Comparison of ENCODE assay signal across 17 mouse cellular contexts in genomic region chr5:92961353-92961752, GRCm38 (mm10).
A peak's percentile ranks its signal among the peaks of the same experiment; 100 is the strongest.
DNase-seq lines count a peak whose midpoint lies in the region; ATAC-seq and TF ChIP-seq lines count a peak whose summit lies in the region.
"Had no signal": no experiment of that assay in that cellular context is flagged by ENCODE, and none has a peak within 500 bp of the region (broad histone marks: within the 10 kb centered on the region; RNA-seq: fewer than 3 reads in every experiment).

No protein-coding gene starts in this region.

- H3K4me1 ChIP-seq in forebrain, postnatal 0 days (ENCODE audit: insufficient read depth): no peaks in the 10 kb centered on the region; the same call in 1 of the 2 replicates
- H3K4me1 ChIP-seq in forebrain, embryonic 12.5 days: no peaks in the 10 kb centered on the region
- peaks cover 43% of the 10 kb centered on the region for H3K4me1 ChIP-seq in heart, postnatal 0 days (ENCODE audit: control insufficient read depth, insufficient read depth)
- H3K4me1 ChIP-seq in intestine, embryonic 15.5 days (replicated peaks): peaks cover 16% of the 10 kb centered on the region
- H3K4me1 ChIP-seq: liver, embryonic 12.5 days had no signal

- TF ChIP-seq EP300 in heart, postnatal 0 days (IDR thresholded peaks at IDR 0.05; ENCODE audit: low read depth): no peak

- no peak for TF ChIP-seq CTCF in forebrain, postnatal 0 days (IDR thresholded peaks at IDR 0.05; ENCODE audit: low read depth)
- no peak for TF ChIP-seq CTCF in heart, postnatal 0 days (IDR thresholded peaks at IDR 0.05; ENCODE audit: low read depth)

- H3K36me3 ChIP-seq in forebrain, postnatal 0 days (ENCODE audit: insufficient read depth): no peaks in the 10 kb centered on the region
- H3K36me3 ChIP-seq in forebrain, embryonic 12.5 days (replicated peaks): peaks cover 55% of the 10 kb centered on the region
- peaks cover 35% of the 10 kb centered on the region for H3K36me3 ChIP-seq in heart, postnatal 0 days (replicated peaks; ENCODE audit: control insufficient read depth, insufficient read depth, low read length)
- peaks cover 19% of the 10 kb centered on the region; the same call in 1 of the 2 replicates for H3K36me3 ChIP-seq in intestine, embryonic 15.5 days
- H3K36me3 ChIP-seq: forebrain, embryonic 15.5 days had no signal

- DNase-seq in forebrain, postnatal 0 days: no peak
- no peak for DNase-seq in heart, postnatal 0 days (ENCODE audit: low spot score)
- no peak for DNase-seq in heart, postnatal 4 days
- peak; percentile 45 for DNase-seq in Muller cell, postnatal 12 days (ENCODE audit: inconsistent ontology term)
- no peak for DNase-seq in spleen, adult 12 weeks (ENCODE audit: low spot score)
- no peak for DNase-seq in adipocyte (ENCODE audit: low spot score)
- DNase-seq: cerebellum, adult 9-11 months; gastrocnemius, postnatal 25 days; layer of hippocampus, postnatal 36 days; left cerebral cortex, postnatal 4 days; spleen, adult 18-20 months had no signal

- ATAC-seq in forebrain, postnatal 0 days: 0 out of 2 replicates have a peak, but pooled peaks have one; percentile 5
- ATAC-seq in forebrain, embryonic 12.5 days (ENCODE audit: low FRiP score): no peak
- peak; percentile 2; the same call in 1 of the 2 replicates for ATAC-seq in heart, postnatal 0 days (ENCODE audit: insufficient read depth, low read depth)
- peak; percentile 48 for ATAC-seq in intestine, embryonic 15.5 days
- ATAC-seq: forebrain, embryonic 15.5 days; liver, embryonic 12.5 days; midbrain, embryonic 16.5 days had no signal

- no peak overlapping the region for H3K4me2 ChIP-seq in forebrain, postnatal 0 days (ENCODE audit: low read depth)
- H3K4me2 ChIP-seq in forebrain, embryonic 12.5 days: no peak overlapping the region
- peak overlapping the region; percentile 8; the same call in 1 of the 2 replicates for H3K4me2 ChIP-seq in heart, postnatal 0 days (ENCODE audit: low read depth, low read length)
- no peak overlapping the region for H3K4me2 ChIP-seq in intestine, embryonic 15.5 days (replicated peaks)
- H3K4me2 ChIP-seq: forebrain, embryonic 15.5 days; liver, embryonic 12.5 days; neural tube, embryonic 13.5 days had no signal

- H3K27ac ChIP-seq in forebrain, postnatal 0 days (ENCODE audit: low read depth, low read length): no peak overlapping the region
- no peak overlapping the region for H3K27ac ChIP-seq in forebrain, embryonic 12.5 days
- H3K27ac ChIP-seq in heart, postnatal 0 days (ENCODE audit: low read depth): peak overlapping the region; percentile 81
- 0 out of 2 replicates have a peak overlapping the region, but pooled peaks have one; percentile 29 for H3K27ac ChIP-seq in intestine, embryonic 15.5 days
- H3K27ac ChIP-seq: forebrain, embryonic 15.5 days; liver, embryonic 12.5 days; neural tube, embryonic 13.5 days had no signal

- no peaks in the 10 kb centered on the region for H3K27me3 ChIP-seq in forebrain, postnatal 0 days (ENCODE audit: insufficient read depth, low read length)
- H3K27me3 ChIP-seq in forebrain, embryonic 12.5 days: no peaks in the 10 kb centered on the region
- no peaks in the 10 kb centered on the region for H3K27me3 ChIP-seq in heart, postnatal 0 days (ENCODE audit: control insufficient read depth, insufficient read depth, low read length)
- H3K27me3 ChIP-seq in intestine, embryonic 15.5 days (replicated peaks): no peaks in the 10 kb centered on the region
- H3K27me3 ChIP-seq: forebrain, embryonic 15.5 days; neural tube, embryonic 13.5 days had no signal

- 60% methylated on average over 11 of the region's 11 CpGs for WGBS in forebrain, postnatal 0 days
- WGBS in forebrain, embryonic 12.5 days: 67% methylated on average over 11 of the region's 11 CpGs
- 49% methylated on average over 11 of the region's 11 CpGs for WGBS in heart, postnatal 0 days
- 68% methylated on average over 11 of the region's 11 CpGs for WGBS in intestine, embryonic 15.5 days

- no peaks in the 10 kb centered on the region for H3K9me3 ChIP-seq in forebrain, postnatal 0 days (ENCODE audit: low read length)
- no peaks in the 10 kb centered on the region for H3K9me3 ChIP-seq in forebrain, embryonic 12.5 days
- no peaks in the 10 kb centered on the region for H3K9me3 ChIP-seq in heart, postnatal 0 days (replicated peaks; ENCODE audit: control insufficient read depth, low read length)
- H3K9me3 ChIP-seq in intestine, embryonic 15.5 days: no peaks in the 10 kb centered on the region
- H3K9me3 ChIP-seq: forebrain, embryonic 15.5 days; liver, embryonic 12.5 days; neural tube, embryonic 13.5 days had no signal

- H3K9ac ChIP-seq in forebrain, postnatal 0 days: no peak overlapping the region
- no peak overlapping the region for H3K9ac ChIP-seq in forebrain, embryonic 12.5 days
- H3K9ac ChIP-seq in heart, postnatal 0 days (replicated peaks; ENCODE audit: low read depth, low read length): no peak overlapping the region
- no peak overlapping the region for H3K9ac ChIP-seq in intestine, embryonic 15.5 days
- H3K9ac ChIP-seq: forebrain, embryonic 15.5 days; liver, embryonic 12.5 days had no signal

- H3K4me3 ChIP-seq in forebrain, postnatal 0 days (ENCODE audit: low read depth, low read length): no peak overlapping the region
- H3K4me3 ChIP-seq in forebrain, embryonic 12.5 days (replicated peaks): no peak overlapping the region
- H3K4me3 ChIP-seq in heart, postnatal 0 days (ENCODE audit: low read depth, low read length): no peak overlapping the region
- H3K4me3 ChIP-seq in intestine, embryonic 15.5 days (replicated peaks): no peak overlapping the region
- H3K4me3 ChIP-seq: forebrain, embryonic 15.5 days; liver, embryonic 12.5 days; neural tube, embryonic 13.5 days had no signal

Comparison
In these comparisons a context has a peak if more than half of its experiments do, and no peak if none do; other contexts are left out.
1. H3K27ac ChIP-seq: peak in heart, postnatal 0 days (single experiment) and intestine, embryonic 15.5 days (single experiment); none in forebrain, postnatal 0 days (single experiment) and forebrain, embryonic 12.5 days (single experiment).